Mouse (Mus musculus): ENCODE measurements at regions not wholly inside any gene's neighbourhood (a gene's known extent, or its start where the extent isn't known, plus 50 kb on each side); places are given as distances from the start of the nearest gene placed in this dataset.

DNA sequence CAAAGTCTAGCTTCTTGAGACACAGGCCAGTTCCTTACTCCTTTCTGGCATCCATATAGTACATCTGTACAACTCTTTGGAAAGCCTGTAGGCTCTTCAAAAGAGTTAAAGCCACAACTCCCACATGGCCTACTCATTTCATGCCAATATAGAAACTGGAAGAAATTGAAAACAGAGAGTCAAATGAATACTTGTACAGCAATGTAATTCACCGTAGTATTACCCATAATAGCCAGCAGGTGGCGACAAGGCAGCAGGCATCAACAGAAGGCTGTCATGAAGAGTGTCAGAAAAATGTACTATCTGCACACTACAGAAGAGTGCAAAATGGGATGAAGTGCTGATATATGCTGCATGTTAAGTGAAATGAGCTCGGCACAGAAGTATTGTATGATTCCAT is 90.5 kb downstream of the Gm10358 start:
- TF ChIP-seq CTCF (conservative IDR thresholded peaks at IDR 0.05; ENCODE audit: insufficient read depth, insufficient read length, low read depth, low read length) (peak; percentile 81), POLR2A (IDR thresholded peaks at IDR 0.05; ENCODE audit: low read depth, low read length) (no peak)
